Mouse (Mus musculus) neutrophil, adult 83 days (primary cell): ENCODE data around the gene Csgalnact2. TPM values are rescaled to one million over a fixed set of nuclear protein-coding genes. Genes with fewer than 3 reads are reported as not detected.

Experiments
- total RNA-seq, 2 experiments: library from RNA; stranded (reverse); gene quantifications; one replicate each; pipeline ENCODE4 v1.2.4; 2023

Csgalnact2 gene
- 10 to 100 TPM; 87.8 to 89.3 TPM for total RNA-seq

DNA sequence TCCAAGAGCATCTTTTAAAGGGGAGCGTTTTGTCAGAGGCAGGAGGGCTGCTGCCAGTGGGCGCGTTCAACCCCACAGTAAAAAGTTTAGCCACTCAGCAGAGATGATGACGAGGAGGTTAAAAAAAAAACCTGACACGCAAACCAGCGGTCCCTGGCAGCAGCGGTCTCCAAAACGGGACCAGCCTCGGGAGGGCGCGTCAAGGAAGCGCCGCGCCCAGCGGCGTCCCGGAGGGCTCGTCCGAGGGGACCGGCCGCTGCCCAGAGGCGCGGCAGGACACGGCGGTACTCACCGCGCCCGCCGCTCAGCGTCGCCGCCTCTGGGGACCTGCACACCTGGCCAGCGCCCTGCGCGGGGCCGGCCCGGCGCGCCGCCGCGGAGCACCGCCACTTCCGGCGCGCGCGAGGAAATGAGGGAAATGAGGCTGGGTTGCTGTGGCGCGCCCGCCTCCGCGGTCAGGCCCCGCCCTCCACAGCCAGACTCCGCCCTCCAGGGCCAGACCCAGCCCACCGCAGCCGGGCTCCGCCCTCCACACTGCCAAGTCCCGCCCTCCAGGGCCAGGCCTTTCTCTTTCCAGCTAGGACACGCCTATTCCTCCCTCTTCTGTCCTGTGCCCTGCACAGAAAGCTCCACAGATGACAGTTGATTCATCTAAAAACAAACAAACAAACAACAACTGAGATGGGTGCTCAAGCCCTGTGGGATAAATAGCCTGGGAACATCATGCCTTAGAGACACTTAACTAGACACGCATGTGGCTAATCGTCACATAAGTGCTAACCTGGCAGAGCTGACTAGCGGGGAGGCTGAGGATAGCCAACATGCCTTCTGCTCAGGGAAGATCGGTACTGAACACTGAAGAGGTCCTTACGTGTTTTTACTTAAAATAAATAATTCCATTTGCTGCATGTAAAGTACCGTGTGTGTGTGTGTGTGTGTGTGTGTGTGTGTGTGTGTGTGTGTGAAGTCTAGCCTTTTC is at the start of gene Csgalnact2:
Gene Csgalnact2 (minus strand): TSS at position 410 of the 979 bp plus-strand sequence.

Other genes with a start within 250 kb of the Csgalnact2 start
- 100 to 1,000 TPM; 516 to 532 TPM for gene Hnrnpf, start 238.8 kb downstream of the Csgalnact2 start, total RNA-seq
- gene Fxyd4, start 201.4 kb downstream of the Csgalnact2 start, total RNA-seq, result not detected
- 1 to 10 TPM in 1 of 2 experiments, under 1 TPM in 1; 0.92 to 1.1 TPM for gene Rasgef1a, start 127.7 kb downstream of the Csgalnact2 start, total RNA-seq
- under 1 TPM; 0.11 to 0.18 TPM for gene Ret, start 58.6 kb upstream of the Csgalnact2 start, total RNA-seq